Mouse (Mus musculus) bone marrow, adult 2 months (tissue): ENCODE measurements around the gene Fxyd5.

ENCODE experiments used
- CTCF ChIP-seq: fragments of 200-500 bp; IDR thresholded peaks from 2 replicates; pipeline ENCODE4 v1.5.1; 2011; ENCODE audit warnings: low read length, control low read depth; ENCODE audit not compliant: control insufficient read depth, insufficient read depth
- POLR2A ChIP-seq: fragments of 200-500 bp; IDR thresholded peaks from 2 replicates; pipeline ENCODE4 v1.6.1; 2011; ENCODE audit warnings: low read depth, mild to moderate bottlenecking, control low read depth, low read length, borderline replicate concordance; ENCODE audit not compliant: control insufficient read depth

GRCm38 (mm10) chr7:31049846-31050281, 7.6 kb upstream of the Fxyd5 start:
- TF ChIP-seq POLR2A: no peak
- no peak for TF ChIP-seq CTCF
